Mouse (Mus musculus): ENCODE measurements around the gene Col25a1. TPM values are rescaled to one million over a fixed set of nuclear protein-coding genes. Genes with fewer than 3 reads are reported as not detected.
A peak's percentile ranks its signal among the peaks of the same experiment; 100 is the strongest.

The Col25a1 gene
- polyA plus RNA-seq, 1 experiment from 2014 or later: 18.3 TPM

DNA sequence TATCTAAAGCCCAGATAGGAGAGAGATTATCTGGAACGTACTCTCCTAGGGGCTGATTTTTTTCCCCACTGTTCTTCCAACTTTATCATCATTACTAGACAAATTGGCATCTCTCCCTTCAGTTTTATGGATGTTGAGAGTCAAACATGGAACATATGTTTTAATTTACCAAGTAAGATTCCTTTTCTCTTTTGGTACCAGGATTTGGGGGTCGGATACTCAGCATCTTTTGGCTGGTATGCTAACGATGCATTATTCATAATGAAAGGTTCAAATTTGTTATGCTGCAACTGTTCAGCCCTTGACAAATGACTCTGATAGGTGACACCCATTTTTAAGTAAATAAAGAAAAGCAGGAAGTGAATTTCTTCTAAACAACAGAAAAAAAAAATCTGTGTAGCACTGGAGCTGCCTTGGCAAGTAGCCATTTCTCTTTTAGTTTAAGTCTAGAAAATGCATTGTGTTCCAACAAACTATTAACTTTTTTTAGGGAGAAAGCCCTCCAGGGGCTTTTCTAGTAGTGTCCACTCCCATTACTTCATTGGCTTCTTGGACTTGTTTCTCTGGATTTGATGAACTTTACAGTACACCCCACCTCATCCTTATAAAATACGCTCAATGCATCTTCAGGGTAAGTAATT, 223.2 kb downstream of the Col25a1 start:
- no peak for DNase-seq (ENCODE audit: low spot score)
- whole genome bisulfite sequencing: 69% methylated on average over 4 of the region's 4 CpGs
- ATAC-seq (ENCODE audit: insufficient number of reproducible peaks, low FRiP score, low TSS enrichment, low read depth): no peak

DNA sequence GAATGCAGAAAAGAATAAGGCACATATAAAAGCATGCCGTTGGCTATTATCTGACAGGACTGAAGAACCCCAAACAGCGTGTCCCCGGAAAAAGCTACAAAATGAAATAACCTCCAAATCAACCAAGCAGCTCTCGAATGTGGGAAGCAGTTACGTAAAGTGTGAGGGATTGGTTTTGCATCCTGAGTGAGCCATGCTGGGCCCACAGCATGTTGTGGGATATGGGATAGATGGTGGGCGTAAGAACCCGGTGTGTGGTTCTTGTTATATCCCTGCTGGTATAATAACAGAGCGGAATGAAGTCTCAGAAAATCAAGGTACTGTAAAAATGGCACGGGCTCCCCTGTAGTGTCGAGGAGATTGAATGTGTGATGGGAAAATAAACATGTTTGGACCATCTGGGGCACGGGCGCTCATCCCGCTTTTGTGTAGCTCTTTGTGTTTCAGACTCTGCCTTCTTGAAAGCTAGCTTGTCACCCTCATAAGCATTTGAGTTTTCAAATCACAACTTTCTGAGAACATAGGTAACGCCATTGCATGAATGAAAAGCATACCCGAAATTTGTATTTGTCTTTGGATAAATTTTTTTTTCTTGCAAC, 225.4 kb downstream of the Col25a1 start:
- Histone ChIP-seq H3K4me1 (ENCODE audit: control insufficient read depth, insufficient read depth, low read length) (peaks cover 4% of the 10 kb centered on the region), H3K36me3 (ENCODE audit: control insufficient read depth, insufficient read depth, low read length) (no peaks in the 10 kb centered on the region), H3K9ac (ENCODE audit: low read length) (no peak overlapping the region), H3K4me3 (ENCODE audit: low read depth, low read length) (no peak overlapping the region), H3K9me3 (ENCODE audit: control insufficient read depth, low read length) (no peaks in the 10 kb centered on the region), H3K27me3 (ENCODE audit: control insufficient read depth, insufficient read depth, low read length) (no peaks in the 10 kb centered on the region), H3K4me2 (ENCODE audit: low read depth, severe bottlenecking) (no peak overlapping the region), H3K27ac (replicated peaks; ENCODE audit: low read depth, low read length) (no peak overlapping the region)
- WGBS: 92% methylated on average over 15 of the region's 15 CpGs
- ATAC-seq (ENCODE audit: insufficient number of reproducible peaks, low FRiP score, low TSS enrichment, low read depth) (no peak), DNase-seq (ENCODE audit: low spot score) (no peak)

More for the DNA sequence above, 223.2 kb downstream of the Col25a1 start:
- H3K4me1 ChIP-seq (ENCODE audit: control insufficient read depth, insufficient read depth, low read length): no peaks in the 10 kb centered on the region
- no peak overlapping the region for H3K4me3 ChIP-seq (ENCODE audit: low read depth, low read length)
- H3K27ac ChIP-seq (replicated peaks; ENCODE audit: low read depth, low read length): no peak overlapping the region
- no peak overlapping the region for H3K9ac ChIP-seq (ENCODE audit: low read length)
- H3K4me2 ChIP-seq (ENCODE audit: low read depth, severe bottlenecking): no peak overlapping the region
- no peaks in the 10 kb centered on the region for H3K9me3 ChIP-seq (ENCODE audit: control insufficient read depth, low read length)
- H3K36me3 ChIP-seq (ENCODE audit: control insufficient read depth, insufficient read depth, low read length): no peaks in the 10 kb centered on the region
- H3K27me3 ChIP-seq (ENCODE audit: control insufficient read depth, insufficient read depth, low read length): no peaks in the 10 kb centered on the region

DNA sequence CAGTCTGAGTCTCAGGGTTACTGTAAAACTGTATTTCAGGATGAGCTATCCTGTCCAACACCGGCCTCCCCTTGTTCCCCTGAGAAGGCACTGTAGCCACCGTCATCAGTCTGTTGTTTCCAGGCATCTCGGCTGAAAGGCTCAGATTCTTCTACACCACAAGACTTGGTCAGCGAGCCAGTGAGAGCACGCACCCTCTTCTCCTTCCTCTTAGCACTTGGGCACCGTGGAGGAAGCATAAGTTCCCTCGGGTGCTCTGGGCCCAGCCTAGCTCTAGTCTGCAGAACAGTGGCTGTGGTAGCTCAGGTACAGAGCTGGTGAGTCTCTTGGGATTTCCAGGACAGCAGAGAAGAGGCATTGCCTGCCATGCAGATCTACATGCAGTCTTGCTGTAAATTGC, 229.5 kb downstream of the Col25a1 start:
- Histone ChIP-seq H3K27ac (replicated peaks; ENCODE audit: low read depth, low read length) (no peak overlapping the region), H3K4me3 (ENCODE audit: low read depth, low read length) (no peak overlapping the region), H3K4me1 (ENCODE audit: control insufficient read depth, insufficient read depth, low read length) (peaks cover 4% of the 10 kb centered on the region), H3K4me2 (ENCODE audit: low read depth, severe bottlenecking) (no peak overlapping the region), H3K36me3 (ENCODE audit: control insufficient read depth, insufficient read depth, low read length) (no peaks in the 10 kb centered on the region), H3K27me3 (ENCODE audit: control insufficient read depth, insufficient read depth, low read length) (no peaks in the 10 kb centered on the region), H3K9ac (ENCODE audit: low read length) (no peak overlapping the region), H3K9me3 (ENCODE audit: control insufficient read depth, low read length) (no peaks in the 10 kb centered on the region)
- no peak for ATAC-seq (ENCODE audit: insufficient number of reproducible peaks, low FRiP score, low TSS enrichment, low read depth)
- WGBS: 83% methylated on average over 7 of the region's 7 CpGs
- DNase-seq (ENCODE audit: low spot score): no peak

DNA sequence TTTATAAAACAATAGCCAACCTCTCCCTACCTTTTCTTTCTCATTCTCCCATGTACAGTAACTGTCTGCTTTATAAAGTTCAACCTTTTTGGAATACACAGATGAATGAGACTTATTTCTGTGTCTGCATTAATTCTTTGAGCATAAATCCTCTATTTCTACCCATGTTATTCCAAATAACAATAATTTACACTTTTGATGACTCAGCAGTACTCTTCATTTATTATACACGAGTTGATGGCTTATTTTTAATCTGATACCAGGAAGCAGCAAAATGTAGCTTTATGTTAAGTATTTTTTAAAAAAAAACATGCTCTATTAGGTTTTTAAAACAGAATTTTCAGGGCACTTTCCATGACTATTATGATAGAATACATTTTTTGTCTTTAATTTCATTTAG, 230.6 kb downstream of the Col25a1 start:
- Histone ChIP-seq H3K27me3 (ENCODE audit: control insufficient read depth, insufficient read depth, low read length) (no peaks in the 10 kb centered on the region), H3K36me3 (ENCODE audit: control insufficient read depth, insufficient read depth, low read length) (no peaks in the 10 kb centered on the region), H3K4me3 (ENCODE audit: low read depth, low read length) (no peak overlapping the region), H3K4me2 (ENCODE audit: low read depth, severe bottlenecking) (no peak overlapping the region), H3K9me3 (ENCODE audit: control insufficient read depth, low read length) (no peaks in the 10 kb centered on the region), H3K27ac (replicated peaks; ENCODE audit: low read depth, low read length) (no peak overlapping the region), H3K4me1 (ENCODE audit: control insufficient read depth, insufficient read depth, low read length) (peaks cover 4% of the 10 kb centered on the region), H3K9ac (ENCODE audit: low read length) (no peak overlapping the region)
- ATAC-seq (ENCODE audit: insufficient number of reproducible peaks, low FRiP score, low TSS enrichment, low read depth): no peak
- WGBS: 69% methylated on average over 1 of the region's 1 CpGs
- no peak for DNase-seq (ENCODE audit: low spot score)

DNA sequence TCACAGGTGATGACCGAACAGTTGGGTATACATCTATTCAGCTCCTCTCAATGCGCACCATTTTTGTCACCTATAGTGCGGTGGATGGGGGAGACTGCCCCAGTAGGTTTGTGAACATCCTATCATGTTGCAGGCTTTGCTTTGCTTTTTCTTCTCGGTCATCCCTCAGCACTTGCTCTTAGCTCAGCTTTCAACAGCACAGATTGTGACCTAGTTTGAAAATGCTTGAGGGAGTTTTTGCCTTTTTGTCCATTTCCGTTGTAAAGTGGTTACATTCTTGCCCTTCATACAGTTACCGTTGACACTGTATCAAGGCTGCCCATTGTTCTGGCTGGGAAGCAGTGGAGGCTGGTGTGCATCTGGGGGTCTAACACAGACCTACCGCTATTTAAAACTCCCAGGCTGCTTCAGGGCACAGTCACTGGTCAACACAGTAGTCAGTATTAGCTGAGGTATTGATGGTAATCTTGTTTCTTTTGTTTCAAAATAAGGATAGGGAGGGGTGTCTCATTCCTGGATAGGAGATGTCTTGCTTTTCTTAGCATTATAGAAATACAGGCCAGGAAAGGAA, 231.6 kb downstream of the Col25a1 start:
- WGBS: 90% methylated on average over 7 of the region's 7 CpGs
- no peak overlapping the region for H3K4me3 ChIP-seq (ENCODE audit: low read depth, low read length)
- DNase-seq (ENCODE audit: low spot score): no peak
- H3K36me3 ChIP-seq (ENCODE audit: control insufficient read depth, insufficient read depth, low read length): no peaks in the 10 kb centered on the region
- H3K27ac ChIP-seq (replicated peaks; ENCODE audit: low read depth, low read length): no peak overlapping the region
- peaks cover 4% of the 10 kb centered on the region for H3K4me1 ChIP-seq (ENCODE audit: control insufficient read depth, insufficient read depth, low read length)
- H3K27me3 ChIP-seq (ENCODE audit: control insufficient read depth, insufficient read depth, low read length): no peaks in the 10 kb centered on the region
- ATAC-seq (ENCODE audit: insufficient number of reproducible peaks, low FRiP score, low TSS enrichment, low read depth): 0 out of 2 replicates have a peak, but pooled peaks have one; percentile 35
- H3K9me3 ChIP-seq (ENCODE audit: control insufficient read depth, low read length): no peaks in the 10 kb centered on the region
- H3K9ac ChIP-seq (ENCODE audit: low read length): no peak overlapping the region
- no peak overlapping the region for H3K4me2 ChIP-seq (ENCODE audit: low read depth, severe bottlenecking)

DNA sequence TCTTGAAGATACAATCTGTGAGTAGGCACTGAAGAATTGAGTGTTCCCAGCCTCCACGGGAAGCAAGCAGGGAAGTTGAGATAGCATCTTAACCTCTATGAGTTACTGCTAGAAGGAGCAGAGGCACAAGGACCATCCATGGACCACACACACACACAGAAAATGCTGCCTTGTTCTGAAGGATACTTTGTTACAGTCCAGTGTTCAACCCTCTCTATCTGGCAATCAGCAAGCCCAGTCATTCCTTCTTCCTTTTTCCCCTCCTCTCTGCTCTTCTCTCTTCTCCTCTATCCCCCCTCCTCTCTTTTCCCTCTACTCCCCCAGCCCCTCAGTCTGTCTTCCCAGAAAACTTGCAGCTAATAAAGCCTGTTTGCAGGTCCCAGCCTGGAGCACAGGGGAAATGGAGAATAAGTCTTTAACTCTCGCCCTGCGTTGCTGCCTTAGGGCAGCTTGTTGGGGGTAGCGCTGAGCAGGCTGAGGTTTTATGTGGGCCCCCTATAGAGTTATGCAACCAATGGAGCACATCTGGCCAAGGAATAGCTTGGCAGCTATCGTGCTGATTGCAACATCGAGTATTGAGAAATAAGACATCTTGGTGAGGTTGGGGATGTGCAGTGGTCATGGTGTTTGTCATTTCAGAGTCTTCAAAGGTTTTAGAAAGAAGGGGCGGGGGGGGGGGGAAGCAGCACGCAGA, 235.8 kb downstream of the Col25a1 start:
- peak; percentile 40 for DNase-seq (ENCODE audit: low spot score)
- Histone ChIP-seq H3K9me3 (ENCODE audit: control insufficient read depth, low read length) (no peaks in the 10 kb centered on the region), H3K9ac (ENCODE audit: low read length) (no peak overlapping the region; the same call in 1 of the 2 replicates), H3K27me3 (ENCODE audit: control insufficient read depth, insufficient read depth, low read length) (no peaks in the 10 kb centered on the region), H3K36me3 (ENCODE audit: control insufficient read depth, insufficient read depth, low read length) (no peaks in the 10 kb centered on the region), H3K27ac (replicated peaks; ENCODE audit: low read depth, low read length) (no peak overlapping the region), H3K4me1 (ENCODE audit: control insufficient read depth, insufficient read depth, low read length) (peaks cover 7% of the 10 kb centered on the region; the same call in 1 of the 2 replicates), H3K4me2 (ENCODE audit: low read depth, severe bottlenecking) (no peak overlapping the region; the same call in 1 of the 2 replicates), H3K4me3 (ENCODE audit: low read depth, low read length) (no peak overlapping the region)
- 34% methylated on average over 8 of the region's 8 CpGs for WGBS
- ATAC-seq (ENCODE audit: insufficient number of reproducible peaks, low FRiP score, low TSS enrichment, low read depth): no peak

DNA sequence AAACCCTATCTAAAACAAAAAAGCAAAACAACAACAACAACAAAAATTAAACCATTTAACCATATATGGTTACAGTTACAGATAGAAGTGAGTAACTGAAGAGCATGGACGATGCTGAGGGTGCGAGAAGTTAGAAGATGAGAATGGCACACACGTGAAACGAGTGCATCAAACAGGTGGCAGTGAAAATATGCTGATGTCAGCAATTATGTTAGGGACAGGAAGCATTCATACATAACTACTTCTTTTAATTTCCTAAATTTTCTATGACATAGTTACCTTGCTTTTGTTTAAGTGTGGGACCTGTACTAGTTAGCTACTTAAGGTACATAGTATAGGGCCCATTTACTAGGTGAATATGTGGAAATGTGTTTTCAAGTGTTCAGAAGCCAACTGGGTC, 237.1 kb downstream of the Col25a1 start:
- WGBS: 98% methylated on average over 4 of the region's 4 CpGs
- Histone ChIP-seq H3K9me3 (ENCODE audit: control insufficient read depth, low read length) (no peaks in the 10 kb centered on the region), H3K36me3 (ENCODE audit: control insufficient read depth, insufficient read depth, low read length) (no peaks in the 10 kb centered on the region), H3K4me1 (ENCODE audit: control insufficient read depth, insufficient read depth, low read length) (peaks cover 11% of the 10 kb centered on the region), H3K9ac (ENCODE audit: low read length) (no peak overlapping the region), H3K27ac (replicated peaks; ENCODE audit: low read depth, low read length) (no peak overlapping the region), H3K4me2 (ENCODE audit: low read depth, severe bottlenecking) (no peak overlapping the region), H3K4me3 (ENCODE audit: low read depth, low read length) (no peak overlapping the region), H3K27me3 (ENCODE audit: control insufficient read depth, insufficient read depth, low read length) (no peaks in the 10 kb centered on the region)
- DNase-seq (ENCODE audit: low spot score) (no peak), ATAC-seq (ENCODE audit: insufficient number of reproducible peaks, low FRiP score, low TSS enrichment, low read depth) (no peak)

DNA sequence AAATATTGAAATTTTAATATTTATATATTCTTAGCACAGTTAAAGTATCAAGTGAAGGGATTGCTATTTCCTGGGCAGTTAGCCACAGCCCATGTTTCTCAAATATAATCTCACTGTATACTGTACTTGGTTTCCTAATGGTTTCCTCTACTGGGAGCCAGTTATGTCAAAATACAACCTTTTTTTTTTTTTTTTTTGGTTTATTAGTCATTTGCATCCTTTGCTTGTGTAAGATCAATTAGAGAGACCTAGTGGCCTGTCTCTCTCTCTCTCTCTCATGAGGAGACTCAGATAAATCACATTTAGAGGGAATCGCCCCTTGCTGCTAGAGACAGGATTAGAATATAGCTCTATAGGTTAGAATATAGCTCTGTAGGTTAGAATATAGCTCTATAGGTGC, 237.8 kb downstream of the Col25a1 start:
- 92% methylated on average over 1 of the region's 1 CpGs for WGBS
- no peak for DNase-seq (ENCODE audit: low spot score)

More for the DNA sequence above, 237.8 kb downstream of the Col25a1 start:
- Histone ChIP-seq H3K4me3 (ENCODE audit: low read depth, low read length) (no peak overlapping the region), H3K9me3 (ENCODE audit: control insufficient read depth, low read length) (no peaks in the 10 kb centered on the region), H3K4me2 (ENCODE audit: low read depth, severe bottlenecking) (no peak overlapping the region), H3K27ac (replicated peaks; ENCODE audit: low read depth, low read length) (no peak overlapping the region), H3K27me3 (ENCODE audit: control insufficient read depth, insufficient read depth, low read length) (no peaks in the 10 kb centered on the region), H3K36me3 (ENCODE audit: control insufficient read depth, insufficient read depth, low read length) (no peaks in the 10 kb centered on the region), H3K4me1 (ENCODE audit: control insufficient read depth, insufficient read depth, low read length) (peaks cover 13% of the 10 kb centered on the region), H3K9ac (ENCODE audit: low read length) (no peak overlapping the region)
- no peak for ATAC-seq (ENCODE audit: insufficient number of reproducible peaks, low FRiP score, low TSS enrichment, low read depth)
